Mouse (Mus musculus) midbrain, embryonic 16.5 days (tissue): ENCODE data around the gene Smbd1. TPM values are rescaled to one million over a fixed set of nuclear protein-coding genes. Genes with fewer than 3 reads are reported as not detected.

Source experiments
- ATAC-seq: fragments of 200-750 bp; cut with Nextera tagmentation; 2 replicates; pipeline ENCODE4 v1.8.0; 2017; ENCODE audit warnings: moderate TSS enrichment
- H3K27ac ChIP-seq: fragments of 300-500 bp; sonication (generic); 2 replicates; pipeline ENCODE4 v1.5.1; 2014; ENCODE audit warnings: mild to moderate bottlenecking, low read length, mixed read lengths
- H3K27me3 ChIP-seq: fragments of 300-500 bp; sonication (generic); 2 replicates; pipeline ENCODE4 v1.6.1; 2014; ENCODE audit warnings: low read depth, low read length, mixed read lengths; ENCODE audit not compliant: control insufficient read depth, insufficient read depth
- H3K36me3 ChIP-seq: fragments of 300-500 bp; sonication (generic); 2 replicates; pipeline ENCODE4 v1.6.1; 2014; ENCODE audit warnings: mild to moderate bottlenecking, low read length, moderate library complexity, mixed read lengths; ENCODE audit not compliant: control insufficient read depth, insufficient read depth
- H3K4me1 ChIP-seq: fragments of 300-500 bp; sonication (generic); 2 replicates; pipeline ENCODE4 v1.6.1; 2014; ENCODE audit warnings: mild to moderate bottlenecking, low read length, mixed read lengths; ENCODE audit not compliant: control insufficient read depth, insufficient read depth
- H3K4me2 ChIP-seq: fragments of 300-500 bp; sonication (generic); 2 replicates; pipeline ENCODE4 v1.6.1; 2014; ENCODE audit warnings: mild to moderate bottlenecking, low read length, mixed read lengths
- H3K4me3 ChIP-seq: fragments of 300-500 bp; sonication (generic); 2 replicates; pipeline ENCODE4 v1.5.1; 2014; ENCODE audit warnings: low read depth, mild to moderate bottlenecking, low read length, moderate library complexity, mixed read lengths
- H3K9ac ChIP-seq: fragments of 300-500 bp; sonication (generic); 2 replicates; pipeline ENCODE4 v1.6.1; 2014; ENCODE audit warnings: low read depth, low read length, mixed read lengths
- H3K9me3 ChIP-seq: fragments of 300-500 bp; sonication (generic); replicated peaks from 2 replicates; pipeline ENCODE4 v1.6.1; 2014; ENCODE audit warnings: mild to moderate bottlenecking, low read length, mixed read lengths; ENCODE audit not compliant: control insufficient read depth, poor library complexity, severe bottlenecking
- WGBS: fragments of 180-500 bp; shearing (Covaris S2); extraction: QIAGEN DNeasy Blood & Tissue Kit; methylation state at CpG from one replicate; pipeline ENCODE4 v1.1.7; 2014; 5-methylcytosine and 5-hydroxymethylcytosine counted together
- polyA plus RNA-seq: library from polyadenylated mRNA; unstranded; fragments of >200 nt; fragmentation: Nextera tagmentation; extraction: Ambion mirVana; gene quantifications from 2 replicates; pipeline ENCODE4 v1.2.1, GENCODE M21; 2015

Smbd1 gene
- polyA plus RNA-seq, 1 experiment from 2014 or later = not detected

DNA sequence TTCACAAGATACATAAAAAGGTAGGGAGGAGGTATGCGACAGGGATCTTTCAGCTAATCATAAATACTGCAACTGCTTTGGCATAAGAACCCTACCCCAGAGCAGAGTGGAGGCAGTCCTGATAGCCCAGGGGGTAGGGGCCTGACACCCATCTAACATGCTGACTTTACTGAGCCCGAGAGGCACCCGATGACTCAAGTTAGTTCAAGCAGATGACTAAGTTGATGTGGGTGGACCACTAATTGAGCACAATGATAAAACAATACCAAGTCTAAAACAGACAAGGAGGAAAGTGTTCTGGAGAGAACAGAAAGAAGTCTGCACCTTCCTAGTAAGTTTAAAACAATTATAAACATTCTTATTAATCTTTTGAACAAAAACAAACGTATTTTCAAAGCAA is 21.2 kb upstream of the Smbd1 start:
- no peaks in the 10 kb centered on the region for H3K27me3 ChIP-seq
- H3K36me3 ChIP-seq = peaks cover 32% of the 10 kb centered on the region
- no peak overlapping the region for H3K9ac ChIP-seq
- no peaks in the 10 kb centered on the region for H3K9me3 ChIP-seq
- no peak overlapping the region for H3K4me3 ChIP-seq
- no peak overlapping the region for H3K4me2 ChIP-seq
- no peaks in the 10 kb centered on the region for H3K4me1 ChIP-seq
- ATAC-seq = no peak
- no peak overlapping the region for H3K27ac ChIP-seq
- 85% methylated on average over 4 of the region's 4 CpGs for WGBS

- Histone ChIP-seq H3K9me3 (no peaks in the 10 kb centered on the region), H3K27me3 (no peaks in the 10 kb centered on the region), H3K4me1 (no peaks in the 10 kb centered on the region), H3K27ac (no peak overlapping the region), H3K9ac (no peak overlapping the region), H3K4me2 (no peak overlapping the region), H3K4me3 (no peak overlapping the region), H3K36me3 (peaks cover 36% of the 10 kb centered on the region)
- ATAC-seq = no peak
- WGBS = 92% methylated on average over 11 of the region's 11 CpGs
These were observed 18.8 kb upstream of the Smbd1 start for GRCm38 (mm10) chr16:32829104-32829503.

DNA sequence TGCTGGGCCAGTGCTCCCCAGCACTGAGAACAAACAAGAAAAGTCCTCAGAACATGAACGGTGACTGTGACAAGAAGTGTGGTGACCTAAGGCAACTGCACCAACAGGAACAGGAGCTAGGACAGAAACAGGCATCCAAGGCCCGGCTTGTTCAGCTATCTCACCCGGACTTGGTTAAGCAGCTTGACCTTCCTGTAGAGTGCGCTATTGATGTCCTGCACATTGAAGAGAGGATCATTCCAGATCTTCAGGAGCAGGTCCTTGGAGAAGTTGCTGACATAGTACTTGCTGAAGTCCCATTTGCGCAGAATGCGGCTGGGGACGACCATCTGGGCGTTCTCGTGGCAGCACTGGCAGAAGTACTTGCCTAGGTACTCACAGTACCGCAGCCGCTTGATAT is 16.2 kb upstream of the Smbd1 start:
- Histone ChIP-seq H3K27me3 (no peaks in the 10 kb centered on the region), H3K36me3 (peaks cover 51% of the 10 kb centered on the region), H3K4me2 (no peak overlapping the region), H3K27ac (no peak overlapping the region), H3K4me1 (no peaks in the 10 kb centered on the region), H3K9me3 (no peaks in the 10 kb centered on the region), H3K4me3 (no peak overlapping the region), H3K9ac (no peak overlapping the region)
- ATAC-seq = no peak
- 96% methylated on average over 11 of the region's 11 CpGs for WGBS

- Histone ChIP-seq H3K27ac (no peak overlapping the region), H3K27me3 (no peaks in the 10 kb centered on the region), H3K4me1 (no peaks in the 10 kb centered on the region), H3K9ac (no peak overlapping the region), H3K36me3 (peaks cover 51% of the 10 kb centered on the region), H3K4me2 (no peak overlapping the region), H3K4me3 (no peak overlapping the region), H3K9me3 (no peaks in the 10 kb centered on the region)
- 85% methylated on average over 12 of the region's 12 CpGs for WGBS
- no peak for ATAC-seq
These were observed 15.1 kb upstream of the Smbd1 start for GRCm38 (mm10) chr16:32825380-32825779.

DNA sequence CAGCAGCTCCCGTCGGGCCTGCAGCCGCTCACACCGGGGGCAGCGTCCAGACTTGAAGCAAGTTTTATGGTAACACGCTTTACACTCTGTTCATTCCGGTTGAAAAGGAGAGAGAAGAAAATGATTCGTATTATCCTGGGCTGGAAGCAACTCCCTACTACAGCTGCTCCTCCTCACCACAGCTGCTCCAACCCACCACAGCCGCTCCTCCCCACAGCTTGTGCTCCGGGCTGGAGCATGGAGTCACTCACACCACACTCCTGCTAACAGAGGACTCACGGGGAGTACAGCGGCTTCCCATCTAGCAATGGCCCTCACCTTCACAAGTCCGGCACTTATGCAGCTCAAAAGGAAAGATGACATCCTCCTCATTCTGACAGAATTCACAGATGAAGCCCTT is 13.8 kb upstream of the Smbd1 start:
- H3K4me3 ChIP-seq = no peak overlapping the region
- no peak overlapping the region for H3K9ac ChIP-seq
- H3K27ac ChIP-seq = no peak overlapping the region
- no peaks in the 10 kb centered on the region for H3K9me3 ChIP-seq
- H3K27me3 ChIP-seq = no peaks in the 10 kb centered on the region
- no peaks in the 10 kb centered on the region for H3K4me1 ChIP-seq
- peaks cover 44% of the 10 kb centered on the region for H3K36me3 ChIP-seq
- no peak for ATAC-seq
- no peak overlapping the region for H3K4me2 ChIP-seq
- WGBS = 96% methylated on average over 13 of the region's 13 CpGs

- Histone ChIP-seq H3K27me3 (no peaks in the 10 kb centered on the region), H3K4me2 (no peak overlapping the region), H3K4me3 (no peak overlapping the region), H3K9ac (no peak overlapping the region), H3K4me1 (no peaks in the 10 kb centered on the region), H3K36me3 (peaks cover 42% of the 10 kb centered on the region), H3K27ac (no peak overlapping the region), H3K9me3 (no peaks in the 10 kb centered on the region)
- ATAC-seq = no peak
- WGBS = 93% methylated on average over 8 of the region's 8 CpGs
These were observed 13.2 kb upstream of the Smbd1 start for GRCm38 (mm10) chr16:32823487-32823886.

- Histone ChIP-seq H3K4me3 (no peak overlapping the region), H3K4me1 (no peaks in the 10 kb centered on the region), H3K36me3 (peaks cover 39% of the 10 kb centered on the region), H3K27me3 (no peaks in the 10 kb centered on the region), H3K4me2 (no peak overlapping the region), H3K27ac (no peak overlapping the region), H3K9ac (no peak overlapping the region), H3K9me3 (no peaks in the 10 kb centered on the region)
- 95% methylated on average over 5 of the region's 5 CpGs for WGBS
- ATAC-seq = no peak
These were observed 12.6 kb upstream of the Smbd1 start for GRCm38 (mm10) chr16:32822881-32823280.

GRCm38 (mm10) chr16:32822450-32822827 is 12.2 kb upstream of the Smbd1 start:
- peaks cover 34% of the 10 kb centered on the region for H3K36me3 ChIP-seq
- H3K9ac ChIP-seq = no peak overlapping the region
- H3K27me3 ChIP-seq = no peaks in the 10 kb centered on the region
- no peak overlapping the region for H3K4me3 ChIP-seq
- no peak overlapping the region for H3K4me2 ChIP-seq
- WGBS = 83% methylated on average over 6 of the region's 6 CpGs
- H3K9me3 ChIP-seq = no peaks in the 10 kb centered on the region
- no peak overlapping the region for H3K27ac ChIP-seq
- no peaks in the 10 kb centered on the region for H3K4me1 ChIP-seq
- no peak for ATAC-seq

- WGBS = 78% methylated on average over 10 of the region's 10 CpGs
- Histone ChIP-seq H3K4me2 (no peak overlapping the region), H3K27ac (no peak overlapping the region), H3K4me3 (no peak overlapping the region), H3K9ac (no peak overlapping the region), H3K9me3 (no peaks in the 10 kb centered on the region), H3K36me3 (peaks cover 30% of the 10 kb centered on the region), H3K27me3 (no peaks in the 10 kb centered on the region), H3K4me1 (no peaks in the 10 kb centered on the region)
- no peak for ATAC-seq
These were observed 11.6 kb upstream of the Smbd1 start for GRCm38 (mm10) chr16:32821772-32822449.
